ENCODE assay signal across 9 mouse cellular contexts in the genomic region with DNA sequence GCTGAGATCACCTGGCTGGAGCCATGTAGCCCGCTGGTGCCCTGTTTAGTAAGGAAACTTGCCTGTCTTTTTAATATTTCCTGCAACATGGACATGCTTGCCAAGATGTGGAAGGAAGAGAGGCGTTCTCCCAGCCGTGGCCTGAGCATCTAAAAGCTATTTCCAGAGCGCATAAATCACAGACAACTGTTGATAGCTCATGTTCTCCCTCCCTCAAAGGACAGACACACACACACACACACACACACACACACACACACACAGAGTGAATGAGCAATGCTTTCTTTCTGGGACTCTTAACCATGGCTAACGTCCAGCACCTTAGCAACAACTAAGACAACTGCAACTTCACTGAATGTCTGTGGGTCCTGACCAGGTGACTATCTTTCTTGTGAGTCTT.
DNase-seq lines count a peak whose midpoint lies in the region.
"Had no signal": no experiment of that assay in that cellular context is flagged by ENCODE, and none has a peak within 500 bp of the region (broad histone marks: within the 10 kb centered on the region; RNA-seq: fewer than 3 reads in every experiment).

No protein-coding gene starts in this region.

- intact Hi-C loops in left cerebral cortex, postnatal 36 days (cut with DNase I) = no loop called here

- peak; percentile 23 for DNase-seq in gastrocnemius, postnatal 10 days
- DNase-seq in gastrocnemius, adult 8-10 months (ENCODE audit: low spot score in 2 of 2) = no peak
- peak; percentile 24 for DNase-seq in lung, postnatal 14 days
- DNase-seq in lung, adult 18-20 months = no peak
- peak; percentile 23 for DNase-seq in brain, adult 2 months (ENCODE audit: low read depth, low spot score)
- peak; percentile 74 for DNase-seq in kidney, postnatal 14 days
- DNase-seq in left cerebral cortex, postnatal 36 days (ENCODE audit: low spot score in 2 of 2) = no peak
- DNase-seq in thymus, postnatal 14 days = no peak
- DNase-seq: cerebellum, postnatal 14 days had no signal

Comparison
In these comparisons a context has a peak if more than half of its experiments do, and no peak if none do; other contexts are left out.
1. DNase-seq: peak in gastrocnemius, postnatal 10 days (single experiment), lung, postnatal 14 days (single experiment), brain, adult 2 months (single experiment) and kidney, postnatal 14 days (single experiment); none in gastrocnemius, adult 8-10 months (0 of 2), lung, adult 18-20 months (0 of 2), left cerebral cortex, postnatal 36 days (0 of 2) and thymus, postnatal 14 days (single experiment).